Mouse (Mus musculus): ENCODE results near the gene H2-Oa. TPM values are rescaled to one million over a fixed set of nuclear protein-coding genes. Genes with fewer than 3 reads are reported as not detected.

The H2-Oa gene
- polyA plus RNA-seq, 1 experiment, result 228 TPM

- Histone ChIP-seq H3K4me1 (ENCODE audit: control insufficient read depth, insufficient read depth, insufficient read length) (peaks cover 2% of the 10 kb centered on the region; the same call in 1 of the 2 replicates), H3K27ac (ENCODE audit: insufficient read depth, low read length) (no peak overlapping the region), H3K36me3 (ENCODE audit: control insufficient read depth, insufficient read depth, low read length) (no peaks in the 10 kb centered on the region), H3K27me3 (ENCODE audit: control insufficient read depth, insufficient read depth, low read length) (no peaks in the 10 kb centered on the region), H3K4me3 (ENCODE audit: extremely low read depth, insufficient read depth, insufficient read length) (no peak overlapping the region)
- whole genome bisulfite sequencing, result 49% methylated on average over 11 of the region's 11 CpGs
- TF ChIP-seq CTCF (IDR thresholded peaks at IDR 0.05; ENCODE audit: extremely low read depth, insufficient read depth, insufficient read length, insufficient replicate concordance) (no peak), POLR2A (IDR thresholded peaks at IDR 0.05; ENCODE audit: low read depth, low read length) (no peak)
- DNase-seq (ENCODE audit: low read depth in 1 of 2, low spot score in 2 of 2), result no peak
Observed at GRCm38 (mm10) chr17:34088124-34088523, 4.0 kb upstream of the H2-Oa start.

DNA sequence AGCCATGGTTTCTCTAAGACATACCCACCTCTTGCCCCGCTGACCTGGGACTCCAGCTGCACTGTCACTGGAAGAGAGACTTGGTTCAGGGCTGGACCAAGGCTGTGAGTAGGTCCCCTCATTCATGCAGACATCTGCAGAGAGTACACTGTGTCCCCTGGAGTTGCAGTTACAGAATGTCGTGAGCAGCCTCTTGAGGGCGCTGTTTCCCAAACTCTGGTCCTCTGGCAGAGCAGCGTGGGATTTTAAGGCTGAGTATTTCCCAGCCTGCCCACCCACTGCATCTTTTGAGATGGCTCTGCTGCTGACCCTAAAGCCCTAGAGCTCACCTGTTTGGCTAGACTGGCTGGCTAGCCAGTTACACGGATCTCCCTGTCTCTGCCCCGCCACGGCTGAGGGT is 1.2 kb upstream of the H2-Oa start:
- Histone ChIP-seq H3K27ac (ENCODE audit: insufficient read depth, low read length) (no peak overlapping the region), H3K27me3 (ENCODE audit: control insufficient read depth, insufficient read depth, low read length) (no peaks in the 10 kb centered on the region), H3K36me3 (ENCODE audit: control insufficient read depth, insufficient read depth, low read length) (peaks cover 9% of the 10 kb centered on the region), H3K4me1 (ENCODE audit: control insufficient read depth, insufficient read depth, insufficient read length) (peaks cover 18% of the 10 kb centered on the region; the same call in 1 of the 2 replicates), H3K4me3 (ENCODE audit: extremely low read depth, insufficient read depth, insufficient read length) (no peak overlapping the region)
- 55% methylated on average over 7 of the region's 7 CpGs for WGBS
- peak in 1 of 2 experiments; percentile 63 for DNase-seq (ENCODE audit: low read depth in 1 of 2, low spot score in 2 of 2)
- peak; percentile 59; the same call in 1 of the 2 replicates for TF ChIP-seq CTCF (IDR thresholded peaks at IDR 0.05; ENCODE audit: extremely low read depth, insufficient read depth, insufficient read length, insufficient replicate concordance)
- TF ChIP-seq POLR2A (IDR thresholded peaks at IDR 0.05; ENCODE audit: low read depth, low read length), result no peak

GRCm38 (mm10) chr17:34093199-34093874 is 1.2 kb downstream of the H2-Oa start:
- no peak for TF ChIP-seq POLR2A (IDR thresholded peaks at IDR 0.05; ENCODE audit: low read depth, low read length)
- TF ChIP-seq CTCF (IDR thresholded peaks at IDR 0.05; ENCODE audit: extremely low read depth, insufficient read depth, insufficient read length, insufficient replicate concordance), result no peak
- H3K4me1 ChIP-seq (ENCODE audit: control insufficient read depth, insufficient read depth, insufficient read length), result peaks cover 18% of the 10 kb centered on the region; the same call in 1 of the 2 replicates

GRCm38 (mm10) chr17:34094283-34095035 is 2.3 kb downstream of the H2-Oa start:
- peak overlapping the region; percentile 55 for H3K27ac ChIP-seq (ENCODE audit: insufficient read depth, low read length)
- H3K4me1 ChIP-seq (ENCODE audit: control insufficient read depth, insufficient read depth, insufficient read length), result peaks cover 18% of the 10 kb centered on the region; the same call in 1 of the 2 replicates

More at GRCm38 (mm10) chr17:34093199-34093874, 1.2 kb downstream of the H2-Oa start:
- Histone ChIP-seq H3K27me3 (ENCODE audit: control insufficient read depth, insufficient read depth, low read length) (no peaks in the 10 kb centered on the region), H3K4me3 (ENCODE audit: extremely low read depth, insufficient read depth, insufficient read length) (peak overlapping the region; percentile 69), H3K36me3 (ENCODE audit: control insufficient read depth, insufficient read depth, low read length) (peaks cover 9% of the 10 kb centered on the region), H3K27ac (ENCODE audit: insufficient read depth, low read length) (peak overlapping the region; percentile 96)
- DNase-seq (ENCODE audit: low read depth in 1 of 2, low spot score in 2 of 2), result peak in 1 of 2 experiments; percentile 52
- 43% methylated on average over 7 of the region's 7 CpGs for WGBS

GRCm38 (mm10) chr17:34096497-34097010 is 4.4 kb downstream of the H2-Oa start:
- peaks cover 9% of the 10 kb centered on the region for H3K36me3 ChIP-seq (ENCODE audit: control insufficient read depth, insufficient read depth, low read length)
- no peaks in the 10 kb centered on the region for H3K27me3 ChIP-seq (ENCODE audit: control insufficient read depth, insufficient read depth, low read length)
- H3K4me1 ChIP-seq (ENCODE audit: control insufficient read depth, insufficient read depth, insufficient read length), result peaks cover 21% of the 10 kb centered on the region; the same call in 1 of the 2 replicates
- no peak for TF ChIP-seq CTCF (IDR thresholded peaks at IDR 0.05; ENCODE audit: extremely low read depth, insufficient read depth, insufficient read length, insufficient replicate concordance)
- TF ChIP-seq POLR2A (IDR thresholded peaks at IDR 0.05; ENCODE audit: low read depth, low read length), result no peak
- no peak overlapping the region for H3K4me3 ChIP-seq (ENCODE audit: extremely low read depth, insufficient read depth, insufficient read length)
- DNase-seq (ENCODE audit: low read depth in 1 of 2, low spot score in 2 of 2), result no peak
- 24% methylated on average over 3 of the region's 3 CpGs for WGBS
- no peak overlapping the region for H3K27ac ChIP-seq (ENCODE audit: insufficient read depth, low read length)

More at GRCm38 (mm10) chr17:34094283-34095035, 2.3 kb downstream of the H2-Oa start:
- no peak for DNase-seq (ENCODE audit: low read depth in 1 of 2, low spot score in 2 of 2)
- Histone ChIP-seq H3K4me3 (ENCODE audit: extremely low read depth, insufficient read depth, insufficient read length) (peak overlapping the region; percentile 21; the same call in 1 of the 2 replicates), H3K27me3 (ENCODE audit: control insufficient read depth, insufficient read depth, low read length) (no peaks in the 10 kb centered on the region), H3K36me3 (ENCODE audit: control insufficient read depth, insufficient read depth, low read length) (peaks cover 9% of the 10 kb centered on the region)
- 50% methylated on average over 27 of the region's 27 CpGs for WGBS
- no peak for TF ChIP-seq POLR2A (IDR thresholded peaks at IDR 0.05; ENCODE audit: low read depth, low read length)
- TF ChIP-seq CTCF (IDR thresholded peaks at IDR 0.05; ENCODE audit: extremely low read depth, insufficient read depth, insufficient read length, insufficient replicate concordance), result no peak

- TF ChIP-seq POLR2A (IDR thresholded peaks at IDR 0.05; ENCODE audit: low read depth, low read length), result no peak
- TF ChIP-seq CTCF (IDR thresholded peaks at IDR 0.05; ENCODE audit: extremely low read depth, insufficient read depth, insufficient read length, insufficient replicate concordance), result no peak
- DNase-seq (ENCODE audit: low read depth in 1 of 2, low spot score in 2 of 2), result no peak
- Histone ChIP-seq H3K36me3 (ENCODE audit: control insufficient read depth, insufficient read depth, low read length) (peaks cover 9% of the 10 kb centered on the region), H3K4me1 (ENCODE audit: control insufficient read depth, insufficient read depth, insufficient read length) (peaks cover 22% of the 10 kb centered on the region; the same call in 1 of the 2 replicates), H3K27me3 (ENCODE audit: control insufficient read depth, insufficient read depth, low read length) (no peaks in the 10 kb centered on the region), H3K4me3 (ENCODE audit: extremely low read depth, insufficient read depth, insufficient read length) (no peak overlapping the region), H3K27ac (ENCODE audit: insufficient read depth, low read length) (no peak overlapping the region)
- WGBS, result 19% methylated on average over 5 of the region's 5 CpGs
Observed at GRCm38 (mm10) chr17:34097272-34097671, 5.1 kb downstream of the H2-Oa start.
